Mouse (Mus musculus) liver, embryonic 14.5 days (tissue): Measurements from ENCODE around the gene Nprl3. TPM values are rescaled to one million over a fixed set of nuclear protein-coding genes. Genes with fewer than 3 reads are reported as not detected.

Source experiments
- ATAC-seq: fragments of 200-750 bp; cut with Nextera tagmentation; 2 replicates; pipeline ENCODE4 v1.8.0; 2017; ENCODE audit warnings: moderate number of reproducible peaks, mild to moderate bottlenecking, moderate library complexity; ENCODE audit not compliant: insufficient read depth
- DNase-seq, 3 experiments: peaks; one replicate each; pipeline ENCODE4 v3.0.0-alpha.2; 2012 to 2013; ENCODE audit warnings: low read depth in 3 of 3, low spot score in 3 of 3
- H3K27ac ChIP-seq: fragments of 300-500 bp; sonication (generic); 2 replicates; pipeline ENCODE4 v1.5.1; 2014; ENCODE audit warnings: moderate library complexity, mild to moderate bottlenecking, control low read depth, inconsistent platforms
- H3K27me3 ChIP-seq: fragments of 300-500 bp; sonication (generic); 2 replicates; pipeline ENCODE4 v1.6.1; 2014; ENCODE audit warnings: mild to moderate bottlenecking, low read length, moderate library complexity; ENCODE audit not compliant: control insufficient read depth, insufficient read depth
- H3K36me3 ChIP-seq: fragments of 300-500 bp; sonication (generic); replicated peaks from 2 replicates; pipeline ENCODE4 v1.6.1; 2014; ENCODE audit warnings: low read depth; ENCODE audit not compliant: control insufficient read depth, insufficient read depth
- H3K4me1 ChIP-seq, 2 experiments: fragments of 200-500 bp in 1 of 2; fragments of 300-500 bp in 1 of 2; sonication (generic) in 1 of 2; replicated peaks; 2 replicates each; pipeline ENCODE4 v1.6.1; 2012 to 2014; ENCODE audit warnings: antibody characterized with exemption in 1 of 2, inconsistent platforms in 1 of 2, low read length in 1 of 2; ENCODE audit not compliant: control insufficient read depth in 2 of 2, insufficient read depth in 2 of 2
- H3K4me2 ChIP-seq: fragments of 300-500 bp; sonication (generic); 2 replicates; pipeline ENCODE4 v1.6.1; 2014; ENCODE audit warnings: low read depth, mild to moderate bottlenecking, control low read depth, moderate library complexity
- H3K4me3 ChIP-seq, 2 experiments: fragments of 200-500 bp in 1 of 2; fragments of 300-500 bp in 1 of 2; sonication (generic) in 1 of 2; 2 replicates each; pipeline ENCODE4 v1.5.1; 2012 to 2014; ENCODE audit warnings: low read depth in 2 of 2, low read length in 2 of 2, mild to moderate bottlenecking in 2 of 2, control low read depth in 1 of 2, inconsistent platforms in 1 of 2, moderate library complexity in 1 of 2; ENCODE audit not compliant: insufficient read depth in 1 of 2
- H3K9ac ChIP-seq: fragments of 300-500 bp; sonication (generic); replicated peaks from 2 replicates; pipeline ENCODE4 v1.6.1; 2014; ENCODE audit warnings: mild to moderate bottlenecking, control low read depth, moderate library complexity
- H3K9me3 ChIP-seq: fragments of 300-500 bp; sonication (generic); 2 replicates; pipeline ENCODE4 v1.6.1; 2016; ENCODE audit warnings: low read length, mixed read lengths; ENCODE audit not compliant: control insufficient read depth
- CTCF ChIP-seq: IDR thresholded peaks from 2 replicates; pipeline ENCODE4 v1.5.1; 2016; ENCODE audit warnings: antibody characterized with exemption, low read depth, control low read depth
- EP300 ChIP-seq: IDR thresholded peaks from 2 replicates; pipeline ENCODE4 v1.6.1; 2016; ENCODE audit warnings: antibody characterized with exemption, low read depth
- WGBS: fragments of 180-500 bp; shearing (Covaris S2); extraction: QIAGEN DNeasy Blood & Tissue Kit; methylation state at CpG from one replicate; pipeline ENCODE4 v1.1.7; 2014; ENCODE audit not compliant: insufficient replicate concordance; 5-methylcytosine and 5-hydroxymethylcytosine counted together
- polyA plus RNA-seq, 2 experiments: library from polyadenylated mRNA; depleted of rRNA in 1 of 2; stranded (reverse) in 1 of 2; unstranded in 1 of 2; fragments of >200 nt; fragmentation: Nextera tagmentation in 1 of 2; extraction: Ambion mirVana in 1 of 2; gene quantifications; 2 replicates each; pipeline versions ENCODE4 v1.2.1 to v1.2.3; 2012 to 2014

Gene Nprl3
- polyA plus RNA-seq, 2 experiments: 16.8 to 36.8 TPM

DNA sequence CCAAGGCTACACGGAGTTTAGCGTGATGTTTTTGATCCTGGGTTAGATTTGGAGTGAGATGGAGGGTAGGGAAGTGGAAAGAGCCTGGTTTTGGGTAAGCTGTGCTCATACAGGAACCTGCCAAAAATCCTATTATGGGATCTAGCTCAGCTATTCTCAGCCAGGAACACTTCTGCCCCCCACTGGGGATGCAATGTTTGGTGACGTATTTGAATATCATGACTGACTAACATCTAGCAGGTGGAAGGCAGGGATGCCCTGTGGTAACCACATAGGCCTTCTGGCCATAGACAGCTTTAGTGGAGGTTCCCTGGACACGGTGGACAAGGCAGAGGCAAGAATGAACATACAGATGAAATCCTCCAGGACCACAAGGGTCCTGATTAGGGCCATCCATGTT is 37.3 kb downstream of the Nprl3 start:
- Histone ChIP-seq H3K27me3 (0 out of 2 replicates have a peak, but pooled peaks cover under 1% of the 10 kb centered on the region), H3K9ac (no peak overlapping the region), H3K4me2 (no peak overlapping the region), H3K4me1 (peaks cover 14 to 15% of the 10 kb centered on the region in 2 experiments), H3K36me3 (peaks cover 54% of the 10 kb centered on the region), H3K27ac (no peak overlapping the region; the same call in 1 of the 2 replicates), H3K9me3 (no peaks in the 10 kb centered on the region), H3K4me3 (no peak overlapping the region)
- WGBS: 86% methylated on average over 4 of the region's 4 CpGs
- DNase-seq: no peak
- TF ChIP-seq CTCF (no peak), EP300 (no peak)
- no peak for ATAC-seq

DNA sequence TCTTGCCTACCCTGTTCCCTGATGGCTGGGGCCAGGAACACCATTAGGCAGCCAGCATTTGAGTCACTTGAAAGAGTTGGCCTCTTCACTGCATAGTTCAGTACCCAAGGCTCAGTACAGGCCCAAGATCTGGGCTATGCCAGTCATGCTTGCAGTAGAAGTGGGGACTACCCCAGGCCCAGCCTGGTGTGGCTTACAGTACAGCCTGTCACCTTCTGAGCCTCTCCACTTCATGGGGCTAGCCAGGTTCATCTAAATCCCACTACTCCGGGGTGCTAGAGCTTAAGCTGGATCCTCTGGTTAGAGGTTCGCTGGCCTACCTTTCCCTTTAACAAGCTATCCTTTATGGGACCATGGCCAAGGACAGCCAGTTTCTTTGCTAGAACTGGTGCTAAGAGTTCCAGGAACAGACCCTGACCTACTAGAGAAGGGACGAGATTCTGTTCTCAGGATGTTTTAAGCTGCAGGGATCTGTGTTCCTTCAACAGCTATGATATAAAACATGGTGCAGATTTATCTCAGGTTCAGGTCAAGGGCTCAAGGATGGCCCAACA is 39.1 kb downstream of the Nprl3 start:
- Histone ChIP-seq H3K27me3 (peaks cover 19% of the 10 kb centered on the region), H3K4me3 (no peak overlapping the region), H3K4me2 (peak overlapping the region; percentile 95), H3K9me3 (no peaks in the 10 kb centered on the region), H3K36me3 (peaks cover 38% of the 10 kb centered on the region), H3K4me1 (peaks cover 15 to 22% of the 10 kb centered on the region in 2 experiments), H3K27ac (no peak overlapping the region; the same call in 1 of the 2 replicates), H3K9ac (peak overlapping the region; percentile 6; the same call in 1 of the 2 replicates)
- ATAC-seq: no peak
- 73% methylated on average over 3 of the region's 3 CpGs for WGBS
- no peak for DNase-seq
- TF ChIP-seq EP300 (no peak), CTCF (no peak)

DNA sequence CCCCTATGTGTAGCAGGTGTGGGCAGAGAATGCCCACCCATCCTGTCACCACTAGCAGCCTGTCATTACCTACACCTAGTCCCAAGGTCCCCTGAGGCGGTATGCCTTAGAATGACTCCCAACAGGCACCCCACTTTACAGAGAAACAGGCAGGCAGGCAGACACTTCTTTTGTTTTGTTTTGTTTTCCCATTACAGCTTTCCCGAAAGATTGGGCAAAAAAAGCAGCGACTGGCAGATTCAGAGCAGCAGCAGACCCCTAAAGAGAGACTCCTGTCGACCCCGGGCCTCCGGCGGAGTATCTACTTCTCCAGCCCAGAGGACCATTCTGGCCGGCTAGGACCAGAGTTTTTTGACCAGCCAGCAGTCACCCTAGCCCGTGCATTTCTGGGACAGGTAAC is 40.0 kb downstream of the Nprl3 start:
- Histone ChIP-seq H3K27me3 (peaks cover 27% of the 10 kb centered on the region), H3K4me1 (peaks cover 15 to 25% of the 10 kb centered on the region in 2 experiments), H3K27ac (no peak overlapping the region; the same call in 1 of the 2 replicates), H3K4me3 (peak overlapping the region; percentile 10 to 90; a peak in 2 of 4 replicates), H3K9me3 (no peaks in the 10 kb centered on the region), H3K9ac (peak overlapping the region; percentile 93), H3K36me3 (peaks cover 32% of the 10 kb centered on the region), H3K4me2 (peak overlapping the region; percentile 95)
- DNase-seq (no peak), ATAC-seq (no peak)
- 88% methylated on average over 9 of the region's 9 CpGs for WGBS
- no peak for TF ChIP-seq CTCF
- no peak for TF ChIP-seq EP300

DNA sequence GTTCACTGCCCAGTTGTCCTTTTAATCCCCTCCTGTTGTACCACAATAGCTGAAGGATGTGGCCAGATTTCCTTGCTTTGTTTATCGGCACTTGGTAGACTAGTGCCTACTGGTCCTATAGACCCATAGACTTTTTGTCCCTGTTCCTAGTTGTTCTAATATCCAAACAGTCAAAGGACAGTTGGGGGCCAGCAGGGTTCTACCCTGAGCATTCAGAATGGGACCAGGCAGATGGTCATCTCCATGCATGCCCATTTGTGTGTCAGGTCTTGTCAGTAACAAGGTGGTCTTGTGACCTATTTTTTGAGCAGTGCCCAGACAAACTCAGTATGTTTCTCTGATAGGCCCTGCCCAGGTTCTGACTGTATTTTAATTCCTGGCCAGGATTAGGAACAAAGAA is 40.5 kb downstream of the Nprl3 start:
- Histone ChIP-seq H3K36me3 (peaks cover 26% of the 10 kb centered on the region), H3K9me3 (no peaks in the 10 kb centered on the region), H3K27me3 (peaks cover 32% of the 10 kb centered on the region), H3K27ac (no peak overlapping the region; the same call in 1 of the 2 replicates), H3K9ac (peak overlapping the region; percentile 93), H3K4me3 (peak overlapping the region; percentile 71 to 90), H3K4me1 (peaks cover 15 to 28% of the 10 kb centered on the region in 2 experiments), H3K4me2 (peak overlapping the region; percentile 95)
- WGBS: 19% methylated on average over 1 of the region's 1 CpGs
- TF ChIP-seq EP300 (no peak), CTCF (no peak)
- DNase-seq: no peak
- ATAC-seq: no peak

DNA sequence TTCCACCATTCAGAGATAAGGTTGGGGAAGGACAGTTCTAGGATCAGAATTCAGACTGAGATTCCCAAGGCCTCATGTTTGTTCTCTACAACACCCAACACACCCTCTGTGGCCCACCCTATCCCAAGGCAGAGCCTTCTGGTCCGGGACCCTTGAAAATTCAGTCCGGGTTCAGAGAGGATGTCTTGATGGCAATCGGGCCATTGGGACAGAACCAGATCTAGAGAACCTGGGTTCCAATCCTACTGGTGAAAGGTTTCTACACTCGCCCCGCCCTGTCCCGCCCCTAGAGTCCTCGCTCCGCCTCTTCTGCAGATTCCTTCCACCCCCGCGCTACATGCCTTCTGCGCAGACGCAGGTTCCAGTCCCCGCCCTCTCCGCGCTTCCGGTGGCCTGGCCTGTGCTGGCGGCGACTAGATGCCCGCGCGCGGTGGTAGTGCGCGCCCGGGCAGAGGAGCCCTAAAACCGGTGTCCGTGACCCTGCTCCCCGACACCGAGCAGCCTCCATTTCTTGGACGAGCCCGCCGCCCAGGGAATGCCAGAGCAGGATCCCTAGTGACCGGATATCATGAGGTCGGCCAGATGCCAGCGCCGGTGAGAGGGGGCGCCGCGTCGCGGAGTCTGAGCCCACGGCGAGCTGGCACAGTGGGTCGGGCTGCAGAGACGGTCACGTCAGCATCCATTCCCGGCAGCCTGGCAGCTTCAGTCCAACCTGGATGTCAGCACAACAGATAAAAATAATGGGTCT is 41.2 kb downstream of the Nprl3 start, which contains the start of gene Mpg:
Mpg (plus strand) TSS at position 382 of the 748 bp plus-strand sequence.
- Histone ChIP-seq H3K27me3 (peaks cover 40% of the 10 kb centered on the region), H3K9ac (peak within 1 kb of the TSS; percentile 93), H3K9me3 (no peaks in the 10 kb centered on the region), H3K4me1 (peaks cover 15 to 28% of the 10 kb centered on the region in 2 experiments), H3K27ac (peak within 1 kb of the TSS; percentile 34), H3K36me3 (peaks cover 19% of the 10 kb centered on the region), H3K4me3 (peak within 1 kb of the TSS; percentile 71 to 90), H3K4me2 (peak within 1 kb of the TSS; percentile 95)
- peak; percentile 87 for ATAC-seq
- TF ChIP-seq EP300: no peak
- 2% methylated on average over 47 of the region's 47 CpGs for WGBS
- DNase-seq: peak; percentile 80 to 84 (median 80)
